Mouse (Mus musculus): ENCODE results near the gene Dock2. TPM values are rescaled to one million over a fixed set of nuclear protein-coding genes. Genes with fewer than 3 reads are reported as not detected.

The Dock2 gene
- polyA plus RNA-seq, 1 experiment: 48.9 TPM

DNA sequence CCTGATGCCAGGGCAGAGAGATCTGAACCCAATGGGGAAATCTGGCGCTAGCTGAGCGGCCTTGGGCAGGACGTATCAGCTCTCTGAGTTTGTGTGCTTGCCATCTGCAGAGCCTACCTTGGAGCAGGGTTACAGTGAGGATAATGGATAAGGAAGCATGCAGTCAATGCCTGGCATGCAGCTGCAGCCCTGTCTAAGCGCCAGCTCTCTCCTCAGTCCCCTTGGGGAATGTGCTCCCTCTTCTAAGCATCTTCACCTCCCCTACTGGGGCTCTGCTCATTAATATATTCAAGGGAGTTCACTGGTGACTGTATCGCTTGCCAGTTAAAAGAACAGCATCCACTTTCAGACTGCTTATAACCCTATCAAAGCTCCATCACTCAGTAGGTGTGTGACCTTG, 439.4 kb downstream of the Dock2 start:
- WGBS: 94% methylated on average over 5 of the region's 5 CpGs
- no peaks in the 10 kb centered on the region for H3K27me3 ChIP-seq (ENCODE audit: control insufficient read depth, insufficient read depth, low read length)
- no peak for TF ChIP-seq CTCF (IDR thresholded peaks at IDR 0.05; ENCODE audit: borderline replicate concordance, control insufficient read depth, extremely low read depth, insufficient read depth, low read length, poor library complexity)
- no peak for TF ChIP-seq POLR2A (IDR thresholded peaks at IDR 0.05; ENCODE audit: control insufficient read depth, extremely low read depth, insufficient read depth, low read length, poor library complexity)

DNA sequence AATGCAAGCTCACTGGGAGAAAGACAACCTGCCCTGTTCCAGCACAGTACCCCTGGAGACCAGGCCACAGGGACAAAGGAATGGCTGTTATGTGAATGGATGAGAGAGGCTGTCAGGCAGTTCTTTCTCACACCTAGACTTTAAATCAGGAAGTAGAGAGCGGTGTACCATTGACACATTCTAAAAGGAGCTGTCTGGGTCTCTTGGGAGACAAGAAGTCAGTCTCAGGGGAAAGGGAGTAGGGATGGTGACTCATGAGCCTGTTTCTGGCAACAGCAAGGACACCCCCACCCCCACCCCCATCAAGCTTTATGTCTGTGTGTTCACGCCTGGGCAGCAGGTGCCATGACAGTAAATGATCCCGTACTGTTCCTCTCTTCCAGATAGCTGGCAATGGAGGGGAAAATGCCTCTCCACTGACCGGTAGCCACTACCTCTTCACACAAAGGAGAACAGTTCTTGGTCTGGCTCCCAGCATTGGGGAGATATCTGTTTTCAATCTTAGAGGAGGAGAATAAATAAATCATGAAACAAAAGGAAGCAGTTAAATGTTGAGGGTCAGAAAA, 439.9 kb downstream of the Dock2 start:
- WGBS: 98% methylated on average over 4 of the region's 4 CpGs
- H3K27ac ChIP-seq (ENCODE audit: control insufficient read depth, insufficient read depth, low read length): no peak overlapping the region
- no peak for TF ChIP-seq CTCF (IDR thresholded peaks at IDR 0.05; ENCODE audit: borderline replicate concordance, control insufficient read depth, extremely low read depth, insufficient read depth, low read length, poor library complexity)
- no peak for TF ChIP-seq POLR2A (IDR thresholded peaks at IDR 0.05; ENCODE audit: control insufficient read depth, extremely low read depth, insufficient read depth, low read length, poor library complexity)
- no peak for DNase-seq
- H3K27me3 ChIP-seq (ENCODE audit: control insufficient read depth, insufficient read depth, low read length): no peaks in the 10 kb centered on the region
- no peaks in the 10 kb centered on the region for H3K4me1 ChIP-seq (replicated peaks; ENCODE audit: control insufficient read depth, insufficient read depth, low read length)
- no peaks in the 10 kb centered on the region for H3K36me3 ChIP-seq (ENCODE audit: control insufficient read depth, insufficient read depth, low read length)
- no peak overlapping the region for H3K4me3 ChIP-seq (ENCODE audit: control insufficient read depth, insufficient read depth, low read length)

More for the DNA sequence above, 439.4 kb downstream of the Dock2 start:
- no peak for DNase-seq
- no peak overlapping the region for H3K27ac ChIP-seq (ENCODE audit: control insufficient read depth, insufficient read depth, low read length)
- no peak overlapping the region for H3K4me3 ChIP-seq (ENCODE audit: control insufficient read depth, insufficient read depth, low read length)
- no peaks in the 10 kb centered on the region for H3K4me1 ChIP-seq (replicated peaks; ENCODE audit: control insufficient read depth, insufficient read depth, low read length)
- H3K36me3 ChIP-seq (ENCODE audit: control insufficient read depth, insufficient read depth, low read length): no peaks in the 10 kb centered on the region

DNA sequence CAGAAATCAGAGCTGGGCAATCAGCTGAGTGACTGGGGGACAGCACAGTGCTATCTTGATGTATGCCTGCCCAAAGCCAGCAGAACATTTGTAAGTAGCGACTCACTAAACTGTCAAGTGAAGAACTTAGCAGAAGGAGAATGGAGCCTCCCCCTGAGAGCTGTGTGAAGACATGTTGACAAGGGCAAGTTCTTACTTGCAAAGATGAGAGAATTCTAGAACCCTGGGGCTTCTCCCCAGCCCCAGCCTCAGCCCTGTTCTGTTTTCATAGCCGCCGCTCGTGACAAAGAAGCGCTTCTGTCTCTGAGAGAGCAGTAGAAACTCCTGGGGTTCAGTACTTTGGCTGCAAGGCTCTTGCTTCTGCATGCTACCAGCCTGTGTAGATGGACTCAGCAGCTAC, 444.0 kb downstream of the Dock2 start:
- no peaks in the 10 kb centered on the region for H3K4me1 ChIP-seq (replicated peaks; ENCODE audit: control insufficient read depth, insufficient read depth, low read length)
- TF ChIP-seq POLR2A (IDR thresholded peaks at IDR 0.05; ENCODE audit: control insufficient read depth, extremely low read depth, insufficient read depth, low read length, poor library complexity) (no peak), CTCF (IDR thresholded peaks at IDR 0.05; ENCODE audit: borderline replicate concordance, control insufficient read depth, extremely low read depth, insufficient read depth, low read length, poor library complexity) (no peak)
- WGBS: 96% methylated on average over 5 of the region's 5 CpGs
- H3K27ac ChIP-seq (ENCODE audit: control insufficient read depth, insufficient read depth, low read length): no peak overlapping the region
- no peaks in the 10 kb centered on the region for H3K36me3 ChIP-seq (ENCODE audit: control insufficient read depth, insufficient read depth, low read length)
- no peak for DNase-seq
- H3K4me3 ChIP-seq (ENCODE audit: control insufficient read depth, insufficient read depth, low read length): no peak overlapping the region
- H3K27me3 ChIP-seq (ENCODE audit: control insufficient read depth, insufficient read depth, low read length): no peaks in the 10 kb centered on the region

DNA sequence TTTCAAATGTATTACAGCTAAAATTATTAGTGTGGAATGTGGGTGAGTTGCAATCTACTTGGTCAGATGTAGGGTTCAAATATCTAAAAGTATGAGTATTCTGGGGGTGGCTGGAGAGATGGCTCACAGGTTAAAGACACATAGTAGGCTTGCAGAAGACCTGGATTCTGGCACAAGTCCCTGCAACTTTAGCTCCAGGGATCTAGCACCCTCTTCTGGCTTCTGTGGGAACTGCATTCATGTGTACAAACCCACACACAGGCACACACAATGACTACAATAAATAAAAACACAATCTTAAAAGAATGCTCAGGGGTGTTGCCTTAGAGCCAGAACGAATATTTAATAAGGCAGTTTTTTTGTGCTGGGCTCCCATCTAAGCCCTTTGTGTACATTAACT, 445.8 kb downstream of the Dock2 start:
- H3K27me3 ChIP-seq (ENCODE audit: control insufficient read depth, insufficient read depth, low read length): no peaks in the 10 kb centered on the region
- H3K4me1 ChIP-seq (replicated peaks; ENCODE audit: control insufficient read depth, insufficient read depth, low read length): no peaks in the 10 kb centered on the region
- 100% methylated on average over 1 of the region's 1 CpGs for WGBS
- no peak for TF ChIP-seq POLR2A (IDR thresholded peaks at IDR 0.05; ENCODE audit: control insufficient read depth, extremely low read depth, insufficient read depth, low read length, poor library complexity)
- H3K27ac ChIP-seq (ENCODE audit: control insufficient read depth, insufficient read depth, low read length): no peak overlapping the region
- no peak overlapping the region for H3K4me3 ChIP-seq (ENCODE audit: control insufficient read depth, insufficient read depth, low read length)
- DNase-seq: no peak
- no peaks in the 10 kb centered on the region for H3K36me3 ChIP-seq (ENCODE audit: control insufficient read depth, insufficient read depth, low read length)

DNA sequence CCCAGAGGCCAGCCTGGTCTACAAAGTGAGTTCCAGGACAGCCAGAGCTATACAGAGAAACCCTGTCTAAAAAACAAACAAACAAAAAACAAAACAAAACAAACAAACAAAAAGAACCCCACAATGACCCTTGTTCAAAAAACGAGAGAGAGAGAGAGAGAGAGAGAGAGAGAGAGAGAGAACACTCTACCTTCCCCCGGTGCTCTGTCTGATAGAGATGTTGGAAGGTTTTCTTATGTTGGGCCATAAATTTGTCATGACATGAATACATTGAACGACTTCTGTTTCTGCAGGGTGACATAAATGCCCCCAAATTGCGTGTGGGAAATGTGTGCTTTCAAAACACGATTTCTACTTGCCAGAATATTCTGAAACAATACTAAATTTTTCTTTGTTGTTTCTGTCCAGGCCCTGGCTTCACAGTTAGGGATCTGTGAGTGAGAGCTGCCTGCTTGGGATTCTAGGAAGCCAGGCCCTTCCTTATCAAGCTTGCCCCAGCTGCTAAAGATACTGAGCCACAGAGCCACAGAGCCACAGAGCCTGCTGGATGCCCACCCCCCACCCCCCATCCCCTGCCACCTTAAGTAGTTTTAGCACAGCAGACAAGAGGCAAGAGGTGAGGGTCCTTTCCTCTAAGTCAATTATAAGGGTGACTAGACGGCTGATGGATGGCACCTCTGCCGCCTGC, 451.2 kb downstream of the Dock2 start:
- Histone ChIP-seq H3K27me3 (ENCODE audit: control insufficient read depth, insufficient read depth, low read length) (no peaks in the 10 kb centered on the region), H3K4me1 (replicated peaks; ENCODE audit: control insufficient read depth, insufficient read depth, low read length) (no peaks in the 10 kb centered on the region), H3K27ac (ENCODE audit: control insufficient read depth, insufficient read depth, low read length) (no peak overlapping the region), H3K36me3 (ENCODE audit: control insufficient read depth, insufficient read depth, low read length) (no peaks in the 10 kb centered on the region), H3K4me3 (ENCODE audit: control insufficient read depth, insufficient read depth, low read length) (no peak overlapping the region)
- TF ChIP-seq POLR2A (IDR thresholded peaks at IDR 0.05; ENCODE audit: control insufficient read depth, extremely low read depth, insufficient read depth, low read length, poor library complexity) (no peak), CTCF (IDR thresholded peaks at IDR 0.05; ENCODE audit: borderline replicate concordance, control insufficient read depth, extremely low read depth, insufficient read depth, low read length, poor library complexity) (no peak)
- DNase-seq: no peak
- WGBS: 86% methylated on average over 7 of the region's 7 CpGs

DNA sequence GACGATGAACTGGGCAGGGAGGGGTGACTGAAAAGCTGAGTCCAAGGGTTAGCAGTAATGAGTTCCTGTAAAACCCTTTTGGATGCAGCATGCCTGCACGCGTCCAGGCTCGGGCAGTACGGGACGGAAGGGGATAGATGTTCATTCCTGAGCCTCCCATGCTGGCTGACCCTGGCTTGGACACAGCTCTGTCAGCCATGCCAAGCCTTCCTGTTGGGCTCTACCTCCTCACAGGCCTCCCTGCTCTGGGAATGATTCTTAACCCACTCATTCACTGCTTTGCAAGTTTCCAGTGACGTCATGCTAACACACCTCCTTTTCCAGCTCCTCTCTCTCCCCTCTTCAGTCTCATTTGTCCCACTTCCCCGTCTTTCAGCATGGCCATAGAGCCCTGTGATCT, 460.0 kb downstream of the Dock2 start:
- no peak for DNase-seq
- Histone ChIP-seq H3K27ac (ENCODE audit: control insufficient read depth, insufficient read depth, low read length) (no peak overlapping the region), H3K4me1 (replicated peaks; ENCODE audit: control insufficient read depth, insufficient read depth, low read length) (no peaks in the 10 kb centered on the region), H3K27me3 (ENCODE audit: control insufficient read depth, insufficient read depth, low read length) (no peaks in the 10 kb centered on the region), H3K4me3 (ENCODE audit: control insufficient read depth, insufficient read depth, low read length) (no peak overlapping the region), H3K36me3 (ENCODE audit: control insufficient read depth, insufficient read depth, low read length) (no peaks in the 10 kb centered on the region)
- 92% methylated on average over 8 of the region's 8 CpGs for WGBS
- TF ChIP-seq POLR2A (IDR thresholded peaks at IDR 0.05; ENCODE audit: control insufficient read depth, extremely low read depth, insufficient read depth, low read length, poor library complexity) (no peak), CTCF (IDR thresholded peaks at IDR 0.05; ENCODE audit: borderline replicate concordance, control insufficient read depth, extremely low read depth, insufficient read depth, low read length, poor library complexity) (no peak)

DNA sequence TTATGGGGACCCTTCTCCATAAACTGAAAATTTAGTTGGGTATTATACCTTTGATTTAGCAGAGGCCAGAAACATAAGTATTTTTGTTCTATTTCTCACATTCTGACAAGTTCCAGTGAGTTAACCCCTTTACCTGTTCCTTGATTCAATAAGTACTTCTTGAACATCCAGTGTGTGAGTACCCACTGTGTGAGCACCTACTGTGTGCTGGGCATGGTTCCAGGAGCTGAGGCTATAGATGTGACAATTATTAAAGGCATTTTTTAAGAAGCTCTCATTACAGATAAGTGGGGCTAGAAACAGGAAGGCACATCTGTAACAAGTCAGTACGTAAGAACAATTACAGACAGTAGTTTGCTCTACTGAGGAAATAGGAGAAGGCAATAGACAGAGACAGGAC, 464.4 kb downstream of the Dock2 start:
- no peak overlapping the region for H3K4me3 ChIP-seq (ENCODE audit: control insufficient read depth, insufficient read depth, low read length)
- DNase-seq: no peak
- H3K36me3 ChIP-seq (ENCODE audit: control insufficient read depth, insufficient read depth, low read length): no peaks in the 10 kb centered on the region
- no peaks in the 10 kb centered on the region for H3K27me3 ChIP-seq (ENCODE audit: control insufficient read depth, insufficient read depth, low read length)
- TF ChIP-seq POLR2A (IDR thresholded peaks at IDR 0.05; ENCODE audit: control insufficient read depth, extremely low read depth, insufficient read depth, low read length, poor library complexity) (no peak), CTCF (IDR thresholded peaks at IDR 0.05; ENCODE audit: borderline replicate concordance, control insufficient read depth, extremely low read depth, insufficient read depth, low read length, poor library complexity) (no peak)
- H3K4me1 ChIP-seq (replicated peaks; ENCODE audit: control insufficient read depth, insufficient read depth, low read length): no peaks in the 10 kb centered on the region
- 96% methylated on average over 1 of the region's 1 CpGs for WGBS
- H3K27ac ChIP-seq (ENCODE audit: control insufficient read depth, insufficient read depth, low read length): no peak overlapping the region
